Mouse (Mus musculus): ENCODE measurements around the gene Ifngr1. TPM values are rescaled to one million over a fixed set of nuclear protein-coding genes. Genes with fewer than 3 reads are reported as not detected.

Ifngr1 gene
- total RNA-seq (2023), result 140 and 152 TPM in 2 replicates

GRCm38 (mm10) chr10:19591641-19592441 lies at the start of gene Ifngr1:
TSS of gene Ifngr1 (plus strand) at chr10:19591949.

GRCm38 (mm10) chr10:19621408-19622048 lies 29.8 kb downstream of the Ifngr1 start, which contains the start of gene Il22ra2:
TSS of gene Il22ra2 (plus strand) at chr10:19621998.

Other genes with a start within 250 kb of the Ifngr1 start
- not detected in 2 replicates for gene Olig3, start 235.4 kb upstream of the Ifngr1 start, total RNA-seq (2023)
- gene Il22ra2, start 30.0 kb downstream of the Ifngr1 start, total RNA-seq (2023), result 1.1 and 1.3 TPM in 2 replicates
- gene Il20ra, start 120.6 kb downstream of the Ifngr1 start, total RNA-seq (2023), result not detected in 2 replicates

Data from neutrophil, adult 65 days (primary cell).